Mouse (Mus musculus) ES-E14 (cell line): ENCODE data around the gene Arhgef10l.

Experiments
- CHD2 ChIP-seq: IDR thresholded peaks from 2 replicates; pipeline ENCODE4 v1.6.1; 2014; ENCODE audit warnings: mild to moderate bottlenecking, low read depth, low read length, inconsistent platforms
- HCFC1 ChIP-seq: IDR thresholded peaks from 2 replicates; pipeline ENCODE4 v1.6.1; 2012; ENCODE audit warnings: low read length, inconsistent platforms, borderline replicate concordance; ENCODE audit not compliant: insufficient read depth
- MAFK ChIP-seq: IDR thresholded peaks from 2 replicates; pipeline ENCODE4 v1.6.1; 2014; ENCODE audit warnings: mild to moderate bottlenecking, low read depth, low read length, inconsistent platforms; ENCODE audit not compliant: insufficient read depth
- ZC3H11A ChIP-seq: IDR thresholded peaks from 2 replicates; pipeline ENCODE4 v1.6.1; 2012; ENCODE audit warnings: low read depth, mild to moderate bottlenecking, inconsistent platforms, low read length, borderline replicate concordance
- ZNF384 ChIP-seq: IDR thresholded peaks from 2 replicates; pipeline ENCODE4 v1.6.1; 2012; ENCODE audit warnings: low read depth, low read length, inconsistent platforms

- TF ChIP-seq CHD2 = no peak
- TF ChIP-seq ZC3H11A = no peak
- TF ChIP-seq ZNF384 = no peak
- no peak for TF ChIP-seq MAFK
- TF ChIP-seq HCFC1 = no peak
These were observed 35.7 kb downstream of the Arhgef10l start for GRCm38 (mm10) chr4:140630136-140630535.
